In the genomic region with DNA sequence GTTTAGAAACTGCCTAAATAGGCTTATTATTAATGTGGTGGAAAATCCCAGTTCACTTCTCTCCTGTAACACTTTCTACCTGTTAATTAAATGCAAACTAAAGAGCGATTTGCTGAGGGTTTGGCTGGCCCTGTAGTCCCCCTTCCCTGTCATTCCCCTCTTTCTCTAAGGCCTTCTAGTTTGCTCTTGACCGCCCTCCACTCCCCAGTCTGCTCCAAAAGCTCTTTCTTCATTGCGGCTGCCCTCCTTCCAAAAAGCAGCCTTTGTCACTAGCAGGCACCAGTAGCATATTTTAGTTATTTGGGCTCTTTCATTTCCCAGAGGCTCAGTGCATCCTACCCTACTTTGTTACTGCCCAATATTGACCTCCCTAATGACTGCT, we compare ENCODE assay signal across 8 mouse cellular contexts. TPM values are rescaled to one million over a fixed set of nuclear protein-coding genes. Genes with fewer than 3 reads are reported as not detected.
A peak's percentile ranks its signal among the peaks of the same experiment; 100 is the strongest.
DNase-seq lines count a peak whose midpoint lies in the region; ATAC-seq and TF ChIP-seq lines count a peak whose summit lies in the region.

No protein-coding gene starts in this region.

- no peaks in the 10 kb centered on the region for H3K9me3 ChIP-seq in embryonic facial prominence, embryonic 12.5 days
- H3K9me3 ChIP-seq in hindbrain, embryonic 16.5 days (ENCODE audit: control insufficient read depth, low read length): no peaks in the 10 kb centered on the region
- no peaks in the 10 kb centered on the region for H3K9me3 ChIP-seq in midbrain, embryonic 14.5 days (ENCODE audit: control insufficient read depth, low read length)

- no peak overlapping the region for H3K4me3 ChIP-seq in kidney, adult 2 months (ENCODE audit: insufficient read depth, low read depth, low read length)
- H3K4me3 ChIP-seq in embryonic facial prominence, embryonic 12.5 days: peak overlapping the region; percentile 52; the same call in 1 of the 2 replicates
- H3K4me3 ChIP-seq in hindbrain, embryonic 16.5 days (ENCODE audit: low read length): no peak overlapping the region; the same call in 1 of the 2 replicates
- peak overlapping the region; percentile 42 for H3K4me3 ChIP-seq in midbrain, embryonic 14.5 days (replicated peaks; ENCODE audit: low read depth, low read length)

- no peak overlapping the region for H3K9ac ChIP-seq in embryonic facial prominence, embryonic 12.5 days
- no peak overlapping the region for H3K9ac ChIP-seq in hindbrain, embryonic 16.5 days (ENCODE audit: low read depth, low read length)
- H3K9ac ChIP-seq in midbrain, embryonic 14.5 days (replicated peaks; ENCODE audit: low read length): no peak overlapping the region

- H3K4me1 ChIP-seq in kidney, adult 2 months (ENCODE audit: control insufficient read depth, insufficient read depth, low read length): peaks cover 11% of the 10 kb centered on the region; the same call in 1 of the 2 replicates
- no peaks in the 10 kb centered on the region for H3K4me1 ChIP-seq in embryonic facial prominence, embryonic 12.5 days
- H3K4me1 ChIP-seq in hindbrain, embryonic 16.5 days (ENCODE audit: control insufficient read depth, insufficient read depth, low read depth, low read length): peaks cover 11% of the 10 kb centered on the region
- H3K4me1 ChIP-seq in midbrain, embryonic 14.5 days (ENCODE audit: control insufficient read depth, insufficient read depth, low read length): 0 out of 2 replicates have a peak, but pooled peaks cover 7% of the 10 kb centered on the region

- no peak for ATAC-seq in embryonic facial prominence, embryonic 12.5 days (ENCODE audit: insufficient number of reproducible peaks, insufficient read depth, low FRiP score, low TSS enrichment)
- ATAC-seq in hindbrain, embryonic 16.5 days: peak; percentile 50
- ATAC-seq in midbrain, embryonic 14.5 days (ENCODE audit: low FRiP score, low TSS enrichment): no peak

- no peak for TF ChIP-seq POLR2A in kidney, adult 2 months (IDR thresholded peaks at IDR 0.05; ENCODE audit: low read depth, low read length)

- H3K27ac ChIP-seq in kidney, adult 2 months (ENCODE audit: insufficient read depth, low read depth, low read length): peak overlapping the region; percentile 89
- no peak overlapping the region for H3K27ac ChIP-seq in embryonic facial prominence, embryonic 12.5 days
- H3K27ac ChIP-seq in hindbrain, embryonic 16.5 days (ENCODE audit: low read depth, low read length): no peak overlapping the region
- no peak overlapping the region for H3K27ac ChIP-seq in midbrain, embryonic 14.5 days (replicated peaks; ENCODE audit: low read depth, low read length)

- no peaks in the 10 kb centered on the region for H3K27me3 ChIP-seq in kidney, adult 2 months (replicated peaks; ENCODE audit: control insufficient read depth, insufficient read depth, low read length)
- H3K27me3 ChIP-seq in embryonic facial prominence, embryonic 12.5 days: no peaks in the 10 kb centered on the region
- no peaks in the 10 kb centered on the region for H3K27me3 ChIP-seq in hindbrain, embryonic 16.5 days (replicated peaks; ENCODE audit: control insufficient read depth, insufficient read depth, low read length)
- H3K27me3 ChIP-seq in midbrain, embryonic 14.5 days (ENCODE audit: control insufficient read depth, insufficient read depth, low read length): no peaks in the 10 kb centered on the region

- no peak for TF ChIP-seq CTCF in kidney, adult 2 months (conservative IDR thresholded peaks at IDR 0.05; ENCODE audit: insufficient read depth, insufficient read length, low read depth, low read length)

- DNase-seq in kidney, adult 2 months: no peak
- DNase-seq in kidney, adult 9 months: no peak
- no peak for DNase-seq in midbrain, embryonic 14.5 days
- DNase-seq in urinary bladder, postnatal 10 days (ENCODE audit: low spot score): no peak
- no peak for DNase-seq in spleen, adult 18-20 months
- no peak for DNase-seq in thymus, postnatal 0 days (ENCODE audit: low spot score)

- peak overlapping the region; percentile 87 for H3K4me2 ChIP-seq in embryonic facial prominence, embryonic 12.5 days (replicated peaks)
- peak overlapping the region; percentile 100 for H3K4me2 ChIP-seq in hindbrain, embryonic 16.5 days (ENCODE audit: low read length)
- H3K4me2 ChIP-seq in midbrain, embryonic 14.5 days (ENCODE audit: low read length): peak overlapping the region; percentile 98

- WGBS in kidney, adult 2 months: 27% methylated on average over 3 of the region's 3 CpGs
- WGBS in embryonic facial prominence, embryonic 12.5 days: 32% methylated on average over 3 of the region's 3 CpGs
- 38% methylated on average over 3 of the region's 3 CpGs for WGBS in hindbrain, embryonic 16.5 days
- WGBS in midbrain, embryonic 14.5 days: 53% methylated on average over 3 of the region's 3 CpGs

- H3K36me3 ChIP-seq in kidney, adult 2 months (ENCODE audit: control insufficient read depth, insufficient read depth, low read length): peaks cover under 1% of the 10 kb centered on the region; the same call in 1 of the 2 replicates
- no peaks in the 10 kb centered on the region for H3K36me3 ChIP-seq in embryonic facial prominence, embryonic 12.5 days
- H3K36me3 ChIP-seq in hindbrain, embryonic 16.5 days (ENCODE audit: control insufficient read depth, insufficient read depth, low read length): no peaks in the 10 kb centered on the region
- no peaks in the 10 kb centered on the region for H3K36me3 ChIP-seq in midbrain, embryonic 14.5 days (ENCODE audit: control insufficient read depth, insufficient read depth, low read length)

RNA-seq across cellular contexts. Expression of gene Pdk4, which starts 0.7 kb away (rescaled TPM):
- polyA plus RNA-seq in kidney, adult 2 months (2012; rRNA removed): 22.3 and 30.0 TPM in 2 replicates
- 0.69 and 1.0 TPM in 2 replicates for polyA plus RNA-seq in embryonic facial prominence, embryonic 12.5 days (2016; fragmentation: Nextera tagmentation; extraction: Ambion mirVana)
- polyA plus RNA-seq in hindbrain, embryonic 16.5 days (2015; fragmentation: Nextera tagmentation; extraction: Ambion mirVana): 1.7 and 2.4 TPM in 2 replicates
- 0.59 and 1.6 TPM in 2 replicates for polyA plus RNA-seq in midbrain, embryonic 14.5 days (2014; fragmentation: Nextera tagmentation; extraction: Ambion mirVana)
- polyA plus RNA-seq in thymus, postnatal 0 days (2015; fragmentation: Nextera tagmentation; extraction: Ambion mirVana): 0.73 and 0.78 TPM in 2 replicates

Comparison
In these comparisons a context has a peak if more than half of its experiments do, and no peak if none do; other contexts are left out.
1. H3K4me3 ChIP-seq: peak in embryonic facial prominence, embryonic 12.5 days (single experiment) and midbrain, embryonic 14.5 days (single experiment); none in kidney, adult 2 months (single experiment) and hindbrain, embryonic 16.5 days (single experiment).
2. Peak in every context shown above with its lines, with median percentiles within 50 percentile points of each other: H3K4me2 ChIP-seq.